Mouse (Mus musculus) T-helper 1 cell (primary cell): ENCODE measurements around the gene Pkd1.

Experiments used
- in situ Hi-C: fragments of 300-600 bp; cut with MboI, MseI; formaldehyde crosslinking; loops from one replicate; pipeline ENCODE4 v1.15.1; 2025; ENCODE audit warnings: high pct_unique_total_duplicates

Gene Pkd1

GRCm38 (mm10) chr17:24532045-24532444, 17.6 kb upstream of the Pkd1 start:
- in situ Hi-C loops, result loop anchor here (5.0 kb wide), 1 partner anchor 125 kb away; the partner anchor contains the start of gene Npw

- in situ Hi-C loops, result loop anchor here (5.0 kb wide), 1 partner anchor 124 kb away; the partner anchor contains the start of gene Npw
Observed at GRCm38 (mm10) chr17:24533099-24533992, 16.3 kb upstream of the Pkd1 start.

GRCm38 (mm10) chr17:24534160-24534718, 15.4 kb upstream of the Pkd1 start, which contains the start of gene Rab26:
Gene Rab26 (minus strand): TSS chr17:24534210.
- in situ Hi-C loops, result loop anchor here (5.0 kb wide), 1 partner anchor 123 kb away; the partner anchor contains the start of gene Npw

- in situ Hi-C loops, result no loop called here
Observed at GRCm38 (mm10) chr17:24535300-24535699, 14.3 kb upstream of the Pkd1 start.

- in situ Hi-C loops, result no loop called here
Observed at GRCm38 (mm10) chr17:24537536-24537935, 12.1 kb upstream of the Pkd1 start.

- in situ Hi-C loops, result no loop called here
Observed at GRCm38 (mm10) chr17:24538950-24539349, 10.7 kb upstream of the Pkd1 start.

- in situ Hi-C loops, result loop anchor here (10.0 kb wide), 1 partner anchor 684 kb away; no protein-coding TSS in a partner anchor
Observed at GRCm38 (mm10) chr17:24540375-24540774, 9.3 kb upstream of the Pkd1 start.

- in situ Hi-C loops, result loop anchor here (10.0 kb wide), 1 partner anchor 680 kb away; no protein-coding TSS in a partner anchor
Observed at GRCm38 (mm10) chr17:24544613-24545012, 5.0 kb upstream of the Pkd1 start.

- in situ Hi-C loops, result loop anchor here (10.0 kb wide), 1 partner anchor 680 kb away; no protein-coding TSS in a partner anchor
Observed at GRCm38 (mm10) chr17:24545247-24545646, 4.4 kb upstream of the Pkd1 start.

GRCm38 (mm10) chr17:24546234-24546633, 3.4 kb upstream of the Pkd1 start:
- in situ Hi-C loops, result loop anchor here (10.0 kb wide), 1 partner anchor 679 kb away; no protein-coding TSS in a partner anchor

- in situ Hi-C loops, result loop anchor here (10.0 kb wide), 1 partner anchor 676 kb away; no protein-coding TSS in a partner anchor
Observed at GRCm38 (mm10) chr17:24548435-24548834, 1.2 kb upstream of the Pkd1 start.

- in situ Hi-C loops, result loop anchor here (10.0 kb wide), 1 partner anchor 676 kb away; no protein-coding TSS in a partner anchor
Observed at GRCm38 (mm10) chr17:24548921-24549617, 565 bp upstream of the Pkd1 start.

GRCm38 (mm10) chr17:24550416-24551049, 899 bp downstream of the Pkd1 start:
- in situ Hi-C loops, result no loop called here

GRCm38 (mm10) chr17:24551050-24551444, 1.4 kb downstream of the Pkd1 start:
- in situ Hi-C loops, result no loop called here

- in situ Hi-C loops, result no loop called here
Observed at GRCm38 (mm10) chr17:24557091-24557490, 7.5 kb downstream of the Pkd1 start.

- in situ Hi-C loops, result no loop called here
Observed at GRCm38 (mm10) chr17:24558600-24559099, 9.0 kb downstream of the Pkd1 start.

GRCm38 (mm10) chr17:24559146-24559545, 9.5 kb downstream of the Pkd1 start:
- in situ Hi-C loops, result no loop called here

GRCm38 (mm10) chr17:24560301-24561028, 10.8 kb downstream of the Pkd1 start:
- in situ Hi-C loops, result no loop called here

GRCm38 (mm10) chr17:24561592-24561991, 12.0 kb downstream of the Pkd1 start:
- in situ Hi-C loops, result no loop called here

GRCm38 (mm10) chr17:24563638-24564037, 14.0 kb downstream of the Pkd1 start:
- in situ Hi-C loops, result no loop called here
